Mouse (Mus musculus): ENCODE results near the gene T2. TPM values are rescaled to one million over a fixed set of nuclear protein-coding genes. Genes with fewer than 3 reads are reported as not detected.

Gene T2
- polyA plus RNA-seq, 1 experiment from 2014 or later: 0.75 TPM

DNA sequence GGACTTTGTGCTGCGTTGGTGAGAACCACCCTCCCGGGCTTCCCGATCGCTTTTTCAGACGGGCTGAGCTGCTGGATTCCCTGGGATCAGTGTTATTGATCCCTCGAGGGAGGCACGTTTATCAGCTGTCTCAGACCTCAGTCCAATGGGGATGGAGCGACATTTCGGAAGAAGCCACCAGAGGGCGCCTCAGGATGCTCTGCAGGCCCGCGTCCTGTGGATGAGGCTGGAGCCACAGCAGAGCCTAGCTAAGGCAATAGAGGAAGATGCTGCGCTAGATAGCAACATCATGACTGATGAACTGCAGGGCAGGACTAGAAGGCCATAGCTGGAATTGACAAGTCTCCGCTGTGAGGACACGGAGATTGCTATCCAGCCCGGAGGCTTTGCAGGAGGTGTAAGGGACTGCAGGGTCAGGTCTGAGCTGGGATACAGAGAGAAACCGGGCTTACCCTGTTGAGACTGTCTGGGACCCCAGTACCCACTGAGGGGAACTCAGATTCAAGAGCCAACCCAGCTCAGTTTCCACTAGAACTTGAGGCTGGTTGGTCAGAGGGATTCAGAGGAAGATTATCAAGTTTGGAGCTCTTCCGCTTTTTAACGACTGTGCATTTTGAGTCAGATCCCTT, 113.0 kb downstream of the T2 start:
- 16% methylated on average over 19 of the region's 19 CpGs for WGBS
- no peak overlapping the region for H3K4me3 ChIP-seq
- H3K36me3 ChIP-seq: no peaks in the 10 kb centered on the region
- peak; percentile 91 for DNase-seq (ENCODE audit: low spot score)
- H3K27ac ChIP-seq: no peak overlapping the region
- peaks cover 79% of the 10 kb centered on the region for H3K27me3 ChIP-seq (ENCODE audit: low read depth, poor library complexity, severe bottlenecking)
- no peaks in the 10 kb centered on the region for H3K4me1 ChIP-seq
- no peaks in the 10 kb centered on the region for H3K9me3 ChIP-seq (replicated peaks)

Other genes with a start within 250 kb of the T2 start
- not detected in 2 replicates for gene Gm49673, start 208.2 kb upstream of the T2 start, polyA plus RNA-seq (2016; fragmentation: Nextera tagmentation; extraction: Ambion mirVana)
- gene Rnaset2a, start 207.9 kb upstream of the T2 start, polyA plus RNA-seq (2016; fragmentation: Nextera tagmentation; extraction: Ambion mirVana): 24.0 and 27.0 TPM in 2 replicates
- 54.1 and 55.2 TPM in 2 replicates for gene Fgfr1op, start 190.5 kb upstream of the T2 start, polyA plus RNA-seq (2016; fragmentation: Nextera tagmentation; extraction: Ambion mirVana)
- gene Ccr6, start 119.9 kb upstream of the T2 start, polyA plus RNA-seq (2016; fragmentation: Nextera tagmentation; extraction: Ambion mirVana): not detected in 2 replicates
- 81.4 and 84.6 TPM in 2 replicates for gene Mpc1, start 73.1 kb upstream of the T2 start, polyA plus RNA-seq (2016; fragmentation: Nextera tagmentation; extraction: Ambion mirVana)
- gene Sft2d1, start 44.9 kb upstream of the T2 start, polyA plus RNA-seq (2016; fragmentation: Nextera tagmentation; extraction: Ambion mirVana): 57.0 and 57.7 TPM in 2 replicates
- gene Prr18, start 18.5 kb upstream of the T2 start, polyA plus RNA-seq (2016; fragmentation: Nextera tagmentation; extraction: Ambion mirVana): 0.29 and 0.31 TPM in 2 replicates
- gene T, start 78.4 kb downstream of the T2 start, polyA plus RNA-seq (2016; fragmentation: Nextera tagmentation; extraction: Ambion mirVana): 0.93 and 1.2 TPM in 2 replicates
- gene Pde10a, start 169.4 kb downstream of the T2 start, polyA plus RNA-seq (2016; fragmentation: Nextera tagmentation; extraction: Ambion mirVana): 1.6 and 1.9 TPM in 2 replicates
- not detected in 2 replicates for gene Gm17087, start 211.0 kb downstream of the T2 start, polyA plus RNA-seq (2016; fragmentation: Nextera tagmentation; extraction: Ambion mirVana)

Measured in limb, embryonic 10.5 days (tissue).